Mouse (Mus musculus): ENCODE data around the gene Mxra7.

Mxra7 gene

DNA sequence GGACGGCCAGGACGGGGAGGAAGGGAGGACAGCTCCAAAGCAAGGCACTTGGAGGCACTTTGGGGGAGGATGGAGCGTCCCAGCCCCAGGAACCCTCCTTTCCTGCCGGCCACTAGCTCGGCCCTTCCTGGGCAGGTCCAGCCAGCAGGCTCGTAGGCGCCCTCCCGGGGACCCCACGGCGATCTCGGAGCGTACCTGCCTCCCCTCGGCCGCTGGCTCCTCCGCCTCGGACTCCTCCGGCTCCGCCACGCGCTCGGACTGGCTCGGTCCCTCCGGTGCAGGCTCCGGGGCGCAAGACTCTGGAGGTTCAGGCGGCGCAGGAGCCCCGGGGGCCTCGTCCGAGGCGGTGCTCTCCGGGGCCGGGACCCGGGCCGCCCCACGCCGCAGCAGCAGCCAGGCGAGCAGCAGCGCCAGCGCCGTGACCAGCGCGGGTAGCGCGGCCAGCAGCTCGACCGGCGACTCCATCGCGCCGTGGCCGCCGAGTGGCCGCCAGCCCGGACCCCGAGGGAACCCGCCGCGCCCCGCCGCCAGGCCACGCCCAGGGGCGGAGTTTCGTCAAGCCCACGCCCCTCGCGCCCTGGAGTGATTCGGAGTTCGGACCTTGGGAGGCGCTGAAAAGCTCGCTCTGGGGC lies at the start of gene Mxra7:
Mxra7 (minus strand) TSS at position 513 of the 632 bp plus-strand sequence.
- DNase-seq: peak; percentile 65

DNA sequence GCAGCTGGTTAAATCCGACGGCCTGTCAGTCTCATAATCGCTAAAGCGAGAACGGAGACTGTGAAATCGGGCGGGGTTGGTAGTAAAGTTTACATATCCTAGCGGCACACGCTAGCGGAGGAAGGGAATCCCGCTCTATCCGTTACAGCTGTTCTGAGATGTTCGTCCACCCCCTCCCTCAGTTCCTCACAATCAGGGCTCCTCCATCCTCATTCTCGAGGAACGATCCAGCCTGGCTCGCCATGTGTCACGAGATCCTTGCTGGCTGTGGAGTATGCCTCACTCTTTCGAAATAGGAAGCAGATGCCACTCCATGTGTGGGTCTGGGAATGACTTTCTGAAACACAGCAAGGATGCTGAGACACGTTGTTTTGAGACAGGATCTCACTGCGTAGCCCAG lies 46.1 kb upstream of the Mxra7 start:
- DNase-seq: no peak

DNA sequence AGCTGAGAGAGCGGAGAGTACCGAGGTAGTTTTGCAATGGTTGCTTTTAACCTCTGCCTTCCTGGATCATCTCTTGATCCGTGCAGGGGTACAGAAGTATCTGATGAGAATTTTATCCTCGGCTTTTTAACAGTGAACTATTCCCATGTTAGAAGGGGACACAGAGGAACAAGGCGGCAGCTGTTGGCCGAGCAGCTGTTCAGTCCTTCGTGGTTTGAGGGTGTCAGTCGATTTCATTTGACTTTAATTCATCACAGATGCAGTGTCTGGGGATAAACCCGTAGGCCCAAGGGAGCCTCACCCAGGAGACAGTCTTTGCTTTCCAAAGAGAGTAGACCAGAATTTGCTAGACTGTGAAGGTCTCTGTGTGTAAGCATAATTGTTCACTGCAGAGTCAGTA lies 43.7 kb upstream of the Mxra7 start:
- DNase-seq: no peak

DNA sequence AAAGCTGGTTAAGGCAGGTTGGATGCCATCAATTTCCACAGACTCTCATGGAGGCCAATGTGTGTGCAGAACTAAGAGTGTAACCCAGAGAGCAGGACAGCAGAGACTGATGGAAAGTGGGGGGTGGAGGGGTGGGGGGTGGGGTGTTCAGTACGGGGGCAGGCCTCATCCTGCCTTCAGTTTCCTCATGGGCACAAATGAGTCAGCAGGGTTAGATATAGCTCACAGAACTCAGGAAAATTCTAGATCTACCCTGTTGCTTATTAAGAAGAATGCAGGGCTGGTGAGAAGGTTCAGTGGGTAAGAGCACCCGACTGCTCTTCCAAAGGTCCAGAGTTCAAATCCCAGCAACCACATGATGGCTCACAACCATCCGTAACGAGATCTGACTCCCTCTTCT lies 41.8 kb upstream of the Mxra7 start:
- DNase-seq: no peak

DNA sequence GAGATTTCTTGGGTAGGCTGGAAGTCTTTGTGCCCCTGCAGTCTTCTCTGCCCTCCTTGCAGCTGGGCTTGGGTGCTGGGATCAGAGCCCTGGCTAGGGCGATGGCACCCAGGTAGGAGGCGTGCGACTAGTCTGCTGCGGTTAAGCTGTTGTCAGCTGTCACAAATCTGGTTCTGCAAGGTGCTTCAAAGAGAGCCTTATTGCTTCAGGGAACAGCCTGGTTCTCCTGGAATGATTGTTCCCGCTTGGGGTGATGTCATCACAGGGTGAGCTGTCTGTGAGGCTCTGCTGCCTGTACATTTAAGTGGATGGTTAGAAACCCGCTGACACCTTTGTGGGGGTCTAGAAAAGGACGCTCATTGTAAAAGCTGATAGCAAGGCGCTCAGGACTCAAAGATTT lies 41.4 kb upstream of the Mxra7 start:
- DNase-seq: no peak

DNA sequence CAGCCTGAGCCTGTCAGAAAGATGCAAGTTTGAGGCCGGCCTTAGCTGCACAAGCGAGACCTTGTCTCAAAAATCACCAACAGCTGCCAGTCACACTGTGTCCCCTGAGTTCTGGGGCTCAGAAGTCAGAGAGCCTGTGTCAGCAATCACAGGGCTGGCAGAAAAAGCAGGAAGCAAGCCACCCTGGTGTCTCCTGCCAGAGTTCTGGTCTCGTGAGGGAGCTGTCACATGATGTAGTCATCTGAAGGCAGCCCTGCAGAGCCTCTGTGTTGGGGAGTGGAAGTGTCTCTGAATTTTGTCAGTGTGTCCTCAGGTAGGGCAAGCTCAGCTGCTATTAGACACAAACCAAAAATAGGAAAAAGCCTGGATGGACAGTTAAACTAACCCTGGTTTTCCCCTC lies 40.3 kb upstream of the Mxra7 start:
- no peak for DNase-seq

DNA sequence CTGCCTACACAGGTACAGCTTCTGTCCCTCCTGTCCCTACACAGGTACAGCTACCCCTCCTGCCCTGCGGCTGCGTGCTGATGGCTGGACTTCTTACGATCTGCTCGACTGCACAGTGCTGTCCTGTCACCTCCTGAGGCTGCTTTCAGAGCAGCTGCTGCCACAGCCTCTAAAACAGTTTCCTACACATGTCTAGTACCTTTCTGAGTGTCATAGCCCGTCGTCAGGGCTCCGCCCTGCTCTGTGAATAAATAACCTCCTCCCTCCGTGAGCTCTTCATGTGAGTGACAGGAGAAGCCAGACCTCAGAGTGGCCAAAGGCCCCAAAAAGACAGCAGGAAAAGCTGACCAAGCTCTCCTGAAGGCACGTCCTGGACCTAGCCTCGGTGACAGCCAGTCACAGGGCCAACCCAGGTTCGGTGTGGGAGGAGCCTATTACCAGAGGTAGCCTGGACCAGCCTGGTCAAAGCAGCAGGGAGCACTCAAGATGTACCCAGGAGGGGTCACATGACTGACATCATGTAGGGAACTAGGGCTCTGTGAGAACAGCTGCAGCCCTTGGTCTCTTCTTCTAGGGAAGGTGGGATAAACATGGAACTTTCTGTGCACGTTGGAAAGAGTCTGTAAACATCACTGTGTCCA lies 38.2 kb upstream of the Mxra7 start:
- no peak for DNase-seq

DNA sequence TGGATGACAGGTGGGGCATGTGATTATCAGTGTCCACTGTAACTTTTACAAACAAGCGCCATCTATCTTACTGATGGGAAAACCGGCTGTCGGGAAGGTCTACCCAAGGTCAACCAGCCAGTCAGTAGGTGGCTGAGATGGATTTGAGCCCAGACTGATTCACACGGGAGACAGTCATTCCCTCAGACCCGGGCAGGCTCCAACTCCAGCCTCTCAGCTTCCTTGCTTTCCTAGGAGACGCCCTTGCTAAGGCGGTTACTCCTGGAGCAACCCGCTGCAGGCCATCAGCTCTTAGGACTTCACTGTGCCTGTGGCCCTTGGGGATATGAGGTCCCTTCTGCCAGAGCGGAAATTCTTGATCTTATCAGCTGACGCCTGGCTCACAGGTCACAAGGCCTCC lies 36.6 kb upstream of the Mxra7 start:
- DNase-seq: no peak

DNA sequence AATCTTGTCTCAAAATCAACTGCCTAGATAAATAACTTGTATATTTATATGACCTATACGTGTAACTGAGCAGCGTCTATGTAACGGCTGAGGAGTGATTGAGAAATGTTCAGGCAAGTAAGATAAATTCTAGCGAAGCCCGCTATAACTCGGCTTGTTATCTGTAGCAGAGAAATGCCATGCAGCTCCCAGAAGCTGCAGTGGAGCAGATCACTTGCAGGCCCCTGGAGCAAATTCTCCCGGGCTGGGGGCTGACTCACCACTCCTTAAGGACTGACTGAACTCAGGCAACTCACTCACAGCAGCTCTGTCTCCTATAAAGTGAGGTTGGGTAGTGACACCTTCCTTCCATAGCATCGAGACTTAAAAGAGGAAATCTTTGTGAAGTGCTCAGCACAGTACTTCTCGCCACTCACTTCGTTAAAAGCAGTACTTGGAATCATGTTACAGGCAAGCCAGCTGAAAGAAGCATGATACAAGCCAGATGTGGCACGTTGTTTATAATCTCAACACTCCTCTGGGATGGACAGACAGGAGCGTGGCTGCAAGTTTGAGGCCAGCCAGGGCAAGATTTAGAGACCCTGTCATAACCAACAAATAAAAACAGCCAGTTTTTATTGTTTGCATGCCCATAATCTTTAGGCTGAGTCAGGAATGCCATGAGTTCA lies 29.5 kb upstream of the Mxra7 start:
- DNase-seq: no peak

DNA sequence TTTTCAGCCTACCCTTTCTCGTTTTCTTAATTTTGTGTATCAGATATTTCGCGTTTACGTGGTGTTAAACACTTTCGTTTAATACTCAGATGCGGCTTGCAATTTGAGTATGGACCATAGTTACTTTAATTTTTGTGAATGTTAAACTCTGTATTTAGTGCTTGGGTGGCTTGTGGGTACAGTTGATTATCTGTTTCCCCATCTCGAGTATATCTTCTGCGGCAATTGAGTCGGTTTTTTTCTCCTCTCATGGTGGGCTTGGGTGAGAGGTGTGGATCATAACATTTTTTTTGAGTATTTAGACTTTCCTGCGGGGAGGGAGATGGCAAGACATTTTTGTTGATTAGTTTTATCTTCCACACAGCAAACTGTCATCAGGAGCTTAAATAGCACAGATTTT lies 26.4 kb upstream of the Mxra7 start:
- no peak for DNase-seq

DNA sequence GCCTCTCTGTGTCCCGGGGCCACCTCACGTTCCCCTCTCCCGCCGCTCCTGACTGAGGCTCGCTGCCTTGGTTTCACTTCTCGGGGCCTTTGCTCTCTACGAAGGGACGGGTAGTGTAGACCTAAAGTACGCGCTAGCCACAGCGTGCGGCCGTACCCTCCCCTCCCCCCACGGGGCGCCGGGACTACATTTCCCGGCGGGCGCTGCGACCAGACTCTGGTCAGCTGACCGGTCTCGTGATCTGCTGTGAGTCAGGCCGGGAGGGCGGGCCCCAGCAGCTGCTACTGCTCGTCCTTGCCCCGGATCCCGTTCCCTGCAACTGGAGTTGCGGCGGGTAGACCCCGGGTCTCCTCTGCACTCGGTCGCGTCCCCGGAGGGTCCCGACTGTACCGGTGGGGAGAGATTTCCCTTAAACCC lies 25.7 kb upstream of the Mxra7 start:
- peak; percentile 97 for DNase-seq

DNA sequence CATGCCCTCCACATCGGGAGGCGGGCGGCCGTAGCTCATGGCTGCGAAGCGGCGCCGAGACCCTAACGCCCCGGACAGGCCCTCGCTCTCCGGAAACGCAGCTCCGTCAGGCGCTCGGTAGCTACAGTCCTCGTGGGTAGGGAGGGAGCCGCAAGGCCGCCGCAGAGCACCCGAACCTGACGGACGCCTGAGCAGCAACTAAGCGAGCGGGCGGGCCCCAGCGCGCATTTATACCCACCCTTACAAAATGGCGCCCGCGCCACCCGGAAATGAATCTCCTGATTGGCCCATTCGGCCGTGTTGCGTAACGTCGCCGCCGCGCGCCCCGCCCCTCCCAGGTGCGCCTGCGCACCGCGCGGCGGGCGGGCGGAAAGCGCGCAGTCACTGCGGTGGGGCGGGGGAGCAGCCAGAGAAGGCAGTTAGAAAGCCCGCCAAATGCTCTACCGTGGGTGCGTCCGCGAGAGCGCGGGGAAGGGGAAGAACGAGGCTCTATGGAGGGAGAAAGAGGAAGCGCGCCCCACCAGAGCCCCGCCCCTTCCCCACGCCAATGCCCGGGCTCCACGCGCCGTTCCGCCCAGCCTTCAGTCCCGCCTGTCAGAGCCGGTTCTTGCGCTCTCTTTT lies 25.2 kb upstream of the Mxra7 start, which contains the start of gene Srsf2:
Srsf2 (minus strand) TSS at position 204 of the 621 bp plus-strand sequence.
- peak; percentile 97 for DNase-seq

DNA sequence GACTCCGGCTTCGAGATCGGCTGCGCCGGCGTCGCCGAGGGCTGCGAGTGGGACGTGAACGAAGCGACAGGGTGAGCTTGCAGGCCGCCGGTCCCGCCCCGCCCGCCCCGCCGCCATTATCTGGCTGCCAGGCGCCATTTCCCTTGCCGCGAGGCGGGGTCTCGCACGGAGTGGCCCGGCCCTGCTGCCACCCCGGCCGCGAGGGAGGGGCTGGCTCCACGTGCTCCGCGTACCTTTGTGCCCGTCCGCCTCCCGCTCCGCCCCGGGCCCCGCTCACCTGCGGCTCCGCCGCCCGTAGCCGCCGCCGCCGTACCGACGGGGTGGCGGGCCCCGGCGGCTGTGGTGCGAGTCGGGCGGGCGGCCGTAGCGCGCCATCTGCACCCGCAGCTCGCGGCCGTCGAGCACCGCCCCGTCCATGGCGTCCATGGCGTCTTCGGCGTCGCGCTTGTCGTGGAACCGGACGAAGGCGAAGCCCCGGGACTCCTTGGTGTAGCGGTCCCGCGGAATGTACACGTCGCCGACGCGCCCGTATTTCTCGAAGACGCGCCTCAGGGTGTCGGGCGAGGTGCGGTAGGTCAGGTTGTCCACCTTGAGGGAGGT lies 24.5 kb upstream of the Mxra7 start, which contains the start of gene Mfsd11:
Mfsd11 (plus strand) TSS at position 150 of the 600 bp plus-strand sequence.
- DNase-seq: peak; percentile 79

DNA sequence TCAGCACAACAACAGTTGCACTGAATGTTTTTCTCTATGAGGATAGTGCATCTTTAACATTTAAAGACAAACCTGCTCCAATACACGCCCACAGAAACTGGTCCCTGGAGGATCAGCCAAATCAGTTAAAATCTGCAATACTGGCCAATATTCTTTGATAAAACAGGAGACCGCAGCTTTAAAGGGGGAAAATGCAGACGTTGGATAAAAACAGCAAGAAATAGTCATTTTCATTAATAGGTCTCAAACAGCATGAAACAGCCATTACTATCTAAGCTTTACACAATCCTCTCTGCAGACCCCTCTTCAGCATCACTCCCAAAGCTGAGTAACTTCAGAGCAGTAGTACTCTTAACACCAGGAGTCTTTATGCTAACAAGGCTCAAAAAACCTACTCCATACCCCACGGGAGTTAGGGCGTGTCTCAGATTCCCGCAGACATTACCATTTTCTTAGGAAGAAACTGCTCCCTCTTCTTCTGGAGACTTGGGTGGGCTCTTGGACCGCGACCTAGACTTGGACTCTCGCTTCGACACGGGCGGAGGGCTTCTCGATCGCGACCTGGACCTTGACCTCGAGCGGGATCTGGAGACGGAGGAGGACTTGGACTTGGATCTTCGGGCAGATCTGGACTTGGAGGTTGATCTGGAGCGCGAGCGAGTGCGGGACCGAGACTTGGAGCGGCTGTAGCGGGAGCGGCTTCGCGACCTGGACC lies 23.9 kb upstream of the Mxra7 start:
- no peak for DNase-seq

DNA sequence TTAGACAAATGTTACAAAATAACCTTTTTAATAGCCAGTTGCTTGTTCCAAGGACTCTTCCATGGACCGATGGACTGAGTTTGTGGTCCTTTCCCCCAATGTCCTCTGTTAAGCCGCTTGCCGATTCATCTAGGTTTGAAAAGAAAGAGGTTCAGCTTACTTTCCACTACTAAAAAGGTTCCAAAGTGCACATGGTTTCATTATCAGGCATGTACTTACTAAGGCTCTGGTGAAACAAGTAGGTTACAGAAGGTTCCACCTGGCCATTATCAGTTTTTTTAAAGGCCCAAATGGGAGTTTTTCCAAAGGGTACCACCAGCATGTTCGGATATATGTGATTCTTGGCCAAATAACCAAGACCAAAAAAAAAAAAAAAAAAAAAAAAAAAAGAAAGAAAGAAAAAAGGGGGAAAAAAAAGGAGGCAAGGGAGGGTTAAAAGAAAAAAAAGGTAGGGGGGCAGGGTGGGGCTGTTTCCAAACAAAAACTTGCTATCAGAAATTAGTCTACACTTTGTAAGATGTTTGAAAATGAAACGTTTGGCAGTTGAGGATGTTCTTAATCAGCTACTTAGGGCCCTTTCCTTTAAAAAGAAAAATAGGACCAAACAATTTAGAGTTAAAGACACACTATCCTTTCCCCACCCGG lies 23.1 kb upstream of the Mxra7 start:
- no peak for DNase-seq

DNA sequence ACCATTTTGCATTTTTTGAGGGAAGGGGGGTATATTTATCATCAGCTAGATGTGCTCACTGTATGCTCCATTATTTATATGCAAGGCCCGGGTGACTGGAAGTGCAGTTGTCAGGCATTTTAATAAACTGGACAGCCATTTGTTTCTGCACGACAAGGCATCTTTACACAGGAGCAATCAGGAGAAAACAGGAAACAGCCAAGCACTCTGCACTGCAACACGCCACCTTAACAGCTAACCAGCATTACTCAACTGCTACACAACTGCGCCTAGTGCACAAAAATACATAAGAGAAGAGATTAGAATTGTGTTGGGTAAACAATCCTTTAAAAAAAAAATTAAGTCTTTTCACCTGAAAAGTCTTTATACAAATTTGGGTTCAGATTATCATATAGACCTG lies 22.2 kb upstream of the Mxra7 start:
- no peak for DNase-seq

DNA sequence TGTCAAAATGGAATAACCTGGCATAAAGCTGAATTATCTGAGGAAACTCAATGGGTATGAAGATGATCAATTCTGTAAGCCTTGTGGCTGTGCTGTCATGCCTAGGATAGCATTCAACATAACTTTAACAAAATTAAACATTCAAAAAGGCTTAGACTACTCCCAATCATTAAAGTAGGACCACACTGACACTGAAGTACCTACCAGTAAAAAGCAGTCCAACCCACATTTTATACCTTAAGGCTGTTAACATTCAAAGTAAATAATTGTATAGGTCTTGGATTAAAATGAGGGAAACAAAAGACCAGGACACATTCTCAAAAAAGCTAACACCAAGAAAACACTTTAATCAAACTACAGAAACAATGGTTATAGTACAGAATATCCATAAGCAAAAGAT lies 21.7 kb upstream of the Mxra7 start:
- DNase-seq: no peak

DNA sequence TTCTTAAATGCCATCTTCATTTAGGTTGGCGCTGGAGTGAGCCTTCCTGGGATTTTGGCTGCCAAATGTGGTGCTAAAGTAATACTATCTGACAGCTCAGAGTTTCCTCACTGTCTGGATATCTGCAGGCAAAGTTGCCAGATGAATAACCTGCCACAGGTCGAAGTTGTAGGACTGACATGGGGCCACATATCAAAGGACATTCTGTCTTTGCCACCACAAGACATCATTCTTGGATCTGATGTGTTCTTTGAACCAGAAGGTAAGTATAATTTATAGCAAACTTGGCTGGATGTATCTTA lies 21.0 kb upstream of the Mxra7 start:
- peak; percentile 12 for DNase-seq

DNA sequence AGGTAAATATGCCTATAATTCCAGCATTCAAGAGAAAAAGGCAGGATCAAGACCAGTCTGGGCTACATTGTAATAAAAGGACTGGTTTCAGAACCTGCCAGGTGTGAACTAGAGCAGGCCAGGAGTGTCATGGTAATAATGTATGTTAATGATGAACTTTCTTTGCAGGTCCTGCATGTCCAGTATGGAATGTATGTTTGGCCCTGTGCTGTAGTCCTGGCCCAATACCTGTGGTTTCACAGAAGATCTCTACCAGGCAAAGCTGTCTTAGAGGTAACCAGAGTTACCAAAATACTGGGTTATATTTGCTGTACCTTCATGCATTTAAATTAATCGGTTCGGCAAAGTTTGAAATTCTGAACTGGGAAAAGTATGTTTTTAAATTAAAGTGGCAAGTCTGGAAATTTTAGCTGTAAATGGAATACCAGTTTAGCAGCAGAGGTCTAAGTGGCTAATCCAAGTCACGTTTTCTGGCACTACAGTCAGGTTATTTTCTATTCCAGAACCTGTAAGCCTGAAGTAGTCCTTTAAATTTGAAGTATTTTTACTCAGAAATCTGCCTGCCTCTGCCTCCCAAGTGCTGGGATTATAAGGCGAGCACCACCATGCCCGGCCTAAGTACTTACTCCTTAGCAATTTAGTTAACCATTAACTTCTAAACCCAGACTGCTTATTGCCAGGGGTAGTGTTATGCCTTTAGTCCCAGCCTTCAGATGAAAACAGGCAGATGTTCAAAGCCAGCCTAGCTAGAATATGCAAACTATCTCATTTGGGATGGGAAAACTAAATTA lies 20.4 kb upstream of the Mxra7 start:
- peak; percentile 4 for DNase-seq

DNA sequence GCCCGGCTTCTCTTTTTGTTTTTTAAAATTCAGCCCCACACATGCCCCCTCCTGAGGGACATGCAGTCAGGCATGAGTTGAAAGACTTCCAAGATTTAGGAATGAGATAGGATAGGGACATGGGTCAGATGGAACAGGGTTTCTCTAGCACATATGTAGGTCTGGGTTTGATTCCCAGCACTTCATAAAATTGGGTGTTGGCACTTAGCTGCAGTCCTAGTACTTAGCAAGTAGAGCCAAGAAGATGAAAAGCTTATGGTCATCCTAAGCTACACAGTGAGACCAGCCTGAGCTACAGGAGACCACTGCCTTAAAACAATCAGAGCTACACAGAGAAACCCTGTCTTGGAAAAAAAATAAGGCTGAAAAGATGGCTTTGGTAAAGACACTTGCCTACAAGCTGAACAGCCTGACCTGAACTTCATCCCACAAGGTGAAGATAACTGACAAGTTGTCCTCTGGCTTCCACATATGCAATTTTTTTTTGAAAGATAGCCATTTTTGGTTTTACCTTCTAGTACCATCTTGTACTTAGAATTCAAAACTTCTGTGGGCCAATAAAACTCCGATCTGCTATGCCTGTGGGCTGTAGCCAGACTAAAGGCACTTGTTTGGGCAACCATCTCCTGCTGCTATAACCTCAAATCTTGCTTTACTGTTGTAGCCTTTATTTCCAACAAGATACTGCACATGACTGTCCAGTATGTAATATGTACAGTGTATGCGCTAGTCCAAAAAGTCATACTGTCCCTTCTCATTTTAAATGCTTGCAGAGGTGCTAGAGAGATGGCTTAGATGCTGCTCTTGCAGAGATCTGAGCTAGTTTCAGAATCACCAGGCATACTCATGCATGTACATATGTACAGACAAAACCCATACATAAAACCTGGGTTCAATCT lies 19.6 kb upstream of the Mxra7 start:
- DNase-seq: no peak
